Mouse (Mus musculus): ENCODE results near the gene Ghrh. TPM values are rescaled to one million over a fixed set of nuclear protein-coding genes. Genes with fewer than 3 reads are reported as not detected.

The Ghrh gene
- polyA plus RNA-seq, 1 experiment from 2014 or later = not detected

DNA sequence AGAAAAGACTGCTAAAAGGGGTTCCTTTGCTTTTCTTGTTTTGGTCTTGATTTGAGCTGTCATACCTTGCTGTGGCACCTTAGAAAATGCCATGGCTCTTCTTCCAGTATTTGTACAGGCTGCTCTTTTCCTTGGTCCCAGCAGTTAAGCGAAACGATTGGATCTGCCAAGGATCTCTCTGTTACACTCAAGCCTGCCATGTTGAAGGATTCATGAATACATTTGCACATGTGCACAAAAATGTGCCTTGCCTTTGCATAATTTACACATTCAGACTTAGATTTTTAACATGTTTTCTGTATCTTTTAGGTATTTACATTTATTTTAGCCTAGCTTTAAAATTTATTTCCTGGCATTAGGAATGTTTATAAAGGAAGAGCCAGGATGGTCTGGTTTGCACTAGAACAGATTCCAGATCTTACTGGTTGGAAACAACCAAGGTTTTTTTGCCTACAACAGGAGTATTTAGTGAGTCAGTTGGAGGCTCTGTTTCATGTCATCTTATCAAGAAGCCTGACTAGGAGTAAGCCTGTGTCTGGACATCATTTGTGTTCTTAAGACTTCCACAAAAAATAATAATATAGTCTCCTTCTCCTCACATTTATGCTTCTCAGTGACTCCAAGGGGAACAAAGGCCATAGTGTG lies 38.9 kb downstream of the Ghrh start:
- H3K27ac ChIP-seq = no peak overlapping the region
- no peak overlapping the region for H3K4me3 ChIP-seq (replicated peaks; ENCODE audit: low read depth, low read length)
- H3K9me3 ChIP-seq (replicated peaks; ENCODE audit: low read length) = no peaks in the 10 kb centered on the region
- H3K4me1 ChIP-seq (replicated peaks; ENCODE audit: insufficient read depth, low read length) = no peaks in the 10 kb centered on the region
- WGBS = 87% methylated on average over 2 of the region's 2 CpGs
- no peak overlapping the region for H3K9ac ChIP-seq (ENCODE audit: low read depth, low read length)
- no peak for TF ChIP-seq CTCF (IDR thresholded peaks at IDR 0.05; ENCODE audit: low read depth)
- H3K27me3 ChIP-seq (ENCODE audit: insufficient read depth, low read length) = no peaks in the 10 kb centered on the region
- ATAC-seq (replicated peaks; ENCODE audit: low FRiP score, low read depth) (no peak), DNase-seq (ENCODE audit: low spot score) (no peak)
- H3K4me2 ChIP-seq (ENCODE audit: low read length) = no peak overlapping the region
- H3K36me3 ChIP-seq (ENCODE audit: insufficient read depth, low read length) = peaks cover 53% of the 10 kb centered on the region

GRCm38 (mm10) chr2:157307715-157308265 lies 39.5 kb downstream of the Ghrh start:
- Histone ChIP-seq H3K36me3 (ENCODE audit: insufficient read depth, low read length) (peaks cover 53% of the 10 kb centered on the region), H3K9ac (ENCODE audit: low read depth, low read length) (no peak overlapping the region), H3K4me1 (replicated peaks; ENCODE audit: insufficient read depth, low read length) (no peaks in the 10 kb centered on the region), H3K27ac (no peak overlapping the region), H3K4me2 (ENCODE audit: low read length) (no peak overlapping the region), H3K4me3 (replicated peaks; ENCODE audit: low read depth, low read length) (no peak overlapping the region), H3K27me3 (ENCODE audit: insufficient read depth, low read length) (no peaks in the 10 kb centered on the region), H3K9me3 (replicated peaks; ENCODE audit: low read length) (no peaks in the 10 kb centered on the region)
- ATAC-seq (replicated peaks; ENCODE audit: low FRiP score, low read depth) (no peak), DNase-seq (ENCODE audit: low spot score) (no peak)
- TF ChIP-seq CTCF (IDR thresholded peaks at IDR 0.05; ENCODE audit: low read depth) = no peak
- WGBS = 86% methylated on average over 4 of the region's 4 CpGs

DNA sequence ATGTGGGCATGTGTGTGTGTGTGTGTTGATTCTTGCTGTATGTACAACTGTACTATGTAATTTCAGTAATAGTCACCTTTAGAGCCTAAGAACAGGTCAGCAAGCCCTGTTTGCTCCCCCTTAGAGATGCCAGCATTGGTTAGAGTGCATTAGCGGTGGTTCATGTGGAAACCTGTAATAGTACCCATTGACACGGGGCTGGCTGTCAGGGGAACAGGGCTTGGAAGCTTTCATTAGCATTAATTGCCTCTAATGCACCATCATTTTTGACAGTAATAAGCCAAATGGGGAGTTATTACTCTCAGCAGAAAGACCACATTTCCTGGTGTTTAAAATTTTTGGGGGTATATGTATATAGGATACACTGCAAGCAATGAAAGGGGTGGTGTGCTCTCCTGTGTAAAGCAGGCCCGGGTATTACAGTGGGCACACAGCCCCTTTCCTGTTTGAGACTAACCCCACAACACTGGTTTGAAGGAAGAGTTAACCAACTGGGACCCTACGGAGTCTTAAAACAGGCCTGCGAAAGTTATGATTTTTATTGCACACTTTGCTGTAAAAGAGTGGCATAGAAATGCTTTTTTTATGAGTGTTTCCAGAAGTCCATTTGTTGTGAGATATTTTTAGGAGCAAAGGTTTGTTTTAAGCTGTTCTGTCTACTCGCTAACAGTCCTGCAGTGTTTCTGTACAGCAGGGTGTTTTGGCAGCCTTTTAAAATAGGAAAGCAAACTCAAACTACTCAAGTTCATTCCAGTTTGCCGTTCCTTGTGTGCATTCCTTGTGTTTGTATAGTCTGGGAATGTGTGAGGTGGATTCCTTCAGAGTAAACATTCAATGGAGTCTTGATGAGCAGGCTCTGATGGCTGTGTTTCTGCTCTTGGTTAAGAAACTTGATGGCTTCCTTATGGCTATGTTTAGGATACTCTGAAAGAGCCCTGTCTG lies 40.9 kb downstream of the Ghrh start:
- Histone ChIP-seq H3K36me3 (ENCODE audit: insufficient read depth, low read length) (peaks cover 47% of the 10 kb centered on the region; the same call in 1 of the 2 replicates), H3K4me3 (replicated peaks; ENCODE audit: low read depth, low read length) (no peak overlapping the region), H3K27ac (no peak overlapping the region), H3K9me3 (replicated peaks; ENCODE audit: low read length) (no peaks in the 10 kb centered on the region), H3K4me2 (ENCODE audit: low read length) (no peak overlapping the region), H3K27me3 (ENCODE audit: insufficient read depth, low read length) (no peaks in the 10 kb centered on the region), H3K4me1 (replicated peaks; ENCODE audit: insufficient read depth, low read length) (no peaks in the 10 kb centered on the region), H3K9ac (ENCODE audit: low read depth, low read length) (no peak overlapping the region)
- DNase-seq (ENCODE audit: low spot score) = peak; percentile 14
- 71% methylated on average over 7 of the region's 7 CpGs for WGBS
- ATAC-seq (replicated peaks; ENCODE audit: low FRiP score, low read depth) = no peak
- no peak for TF ChIP-seq CTCF (IDR thresholded peaks at IDR 0.05; ENCODE audit: low read depth)

DNA sequence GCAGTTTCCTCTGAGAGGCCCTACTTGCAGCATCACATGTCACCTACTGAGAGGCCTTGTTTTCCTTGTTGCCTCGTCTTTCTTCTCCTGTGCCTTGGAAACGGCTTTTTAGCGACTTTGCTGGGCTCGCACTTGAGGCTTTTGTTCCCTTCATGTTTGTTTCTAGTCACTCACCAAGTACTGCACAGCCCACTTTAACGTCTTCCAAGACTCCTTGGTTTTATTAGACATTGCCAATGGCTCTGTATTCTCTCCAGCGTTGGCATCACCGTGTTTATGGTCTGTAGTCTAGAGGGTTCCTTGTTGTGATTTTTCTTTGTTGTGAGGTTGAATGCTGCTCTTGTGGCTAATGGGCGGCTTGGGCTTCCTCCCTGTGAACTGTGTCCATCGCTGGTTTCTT lies 44.2 kb downstream of the Ghrh start:
- no peak overlapping the region for H3K4me3 ChIP-seq (replicated peaks; ENCODE audit: low read depth, low read length)
- WGBS = 61% methylated on average over 9 of the region's 9 CpGs

DNA sequence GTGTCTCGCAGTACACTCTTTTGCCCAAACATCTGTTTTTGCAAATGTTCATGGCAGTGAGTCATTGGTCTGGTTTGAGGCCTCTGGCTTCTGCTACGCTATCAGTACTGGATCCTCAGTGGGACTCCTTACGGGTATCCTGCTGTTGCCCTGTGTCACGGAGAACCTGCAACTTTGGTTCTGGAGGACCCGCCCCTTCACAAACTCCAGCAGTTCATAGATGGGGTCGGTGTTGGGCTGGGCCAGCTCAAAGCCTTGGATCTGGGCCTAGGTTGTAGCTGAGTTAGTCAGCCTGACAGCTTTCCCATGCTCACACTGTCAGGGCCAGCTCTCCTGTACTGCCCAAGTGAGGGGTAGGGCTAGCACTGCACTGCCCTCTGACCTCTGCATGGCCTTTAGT lies 47.3 kb downstream of the Ghrh start:
- no peaks in the 10 kb centered on the region for H3K4me1 ChIP-seq (replicated peaks; ENCODE audit: insufficient read depth, low read length)
- H3K27ac ChIP-seq = no peak overlapping the region

More for the DNA sequence above, 44.2 kb downstream of the Ghrh start:
- Histone ChIP-seq H3K9me3 (replicated peaks; ENCODE audit: low read length) (no peaks in the 10 kb centered on the region), H3K4me2 (ENCODE audit: low read length) (no peak overlapping the region), H3K27me3 (ENCODE audit: insufficient read depth, low read length) (no peaks in the 10 kb centered on the region), H3K4me1 (replicated peaks; ENCODE audit: insufficient read depth, low read length) (no peaks in the 10 kb centered on the region), H3K9ac (ENCODE audit: low read depth, low read length) (no peak overlapping the region), H3K27ac (no peak overlapping the region), H3K36me3 (ENCODE audit: insufficient read depth, low read length) (peaks cover 50% of the 10 kb centered on the region)
- no peak for DNase-seq (ENCODE audit: low spot score)
- ATAC-seq (replicated peaks; ENCODE audit: low FRiP score, low read depth) = no peak
- no peak for TF ChIP-seq CTCF (IDR thresholded peaks at IDR 0.05; ENCODE audit: low read depth)

DNA sequence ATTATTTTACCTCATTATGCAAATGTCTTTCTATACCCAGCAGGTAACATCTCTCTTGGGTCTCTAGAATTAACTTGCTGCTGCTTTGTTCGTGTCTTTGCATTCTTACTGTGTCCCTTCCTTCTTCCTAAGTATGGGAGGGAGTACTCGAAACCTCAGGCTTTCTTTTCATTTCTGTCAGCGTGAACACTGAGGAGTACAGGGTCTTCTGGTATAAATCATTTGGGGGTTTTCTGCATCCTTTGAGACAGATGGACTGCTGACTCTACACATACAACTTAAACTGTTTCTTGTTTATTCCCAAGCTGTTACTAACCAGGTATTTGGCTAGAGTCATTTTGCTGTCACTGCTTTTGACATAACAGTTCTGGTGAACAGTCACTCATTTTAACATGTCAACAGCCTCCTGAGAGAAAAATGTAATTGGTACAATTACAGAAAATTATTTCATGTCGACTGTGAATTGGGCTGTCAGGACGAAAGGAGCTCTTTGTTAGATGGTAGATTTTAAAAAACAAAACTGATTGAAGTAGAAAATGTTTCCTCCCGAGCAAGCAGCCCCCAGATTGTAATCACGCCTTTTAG lies 51.1 kb downstream of the Ghrh start:
- Histone ChIP-seq H3K4me1 (replicated peaks; ENCODE audit: insufficient read depth, low read length) (no peaks in the 10 kb centered on the region), H3K9me3 (replicated peaks; ENCODE audit: low read length) (no peaks in the 10 kb centered on the region), H3K9ac (ENCODE audit: low read depth, low read length) (no peak overlapping the region), H3K4me3 (replicated peaks; ENCODE audit: low read depth, low read length) (no peak overlapping the region), H3K4me2 (ENCODE audit: low read length) (no peak overlapping the region), H3K27me3 (ENCODE audit: insufficient read depth, low read length) (no peaks in the 10 kb centered on the region), H3K27ac (no peak overlapping the region), H3K36me3 (ENCODE audit: insufficient read depth, low read length) (peaks cover 60% of the 10 kb centered on the region)
- TF ChIP-seq CTCF (IDR thresholded peaks at IDR 0.05; ENCODE audit: low read depth) = no peak
- DNase-seq (ENCODE audit: low spot score) = no peak
- ATAC-seq (replicated peaks; ENCODE audit: low FRiP score, low read depth) = no peak
- WGBS = 65% methylated on average over 7 of the region's 7 CpGs

More for the DNA sequence above, 47.3 kb downstream of the Ghrh start:
- Histone ChIP-seq H3K27me3 (ENCODE audit: insufficient read depth, low read length) (no peaks in the 10 kb centered on the region), H3K4me2 (ENCODE audit: low read length) (no peak overlapping the region), H3K4me3 (replicated peaks; ENCODE audit: low read depth, low read length) (no peak overlapping the region), H3K36me3 (ENCODE audit: insufficient read depth, low read length) (peaks cover 58% of the 10 kb centered on the region), H3K9ac (ENCODE audit: low read depth, low read length) (no peak overlapping the region), H3K9me3 (replicated peaks; ENCODE audit: low read length) (no peaks in the 10 kb centered on the region)
- TF ChIP-seq CTCF (IDR thresholded peaks at IDR 0.05; ENCODE audit: low read depth) = no peak
- no peak for ATAC-seq (replicated peaks; ENCODE audit: low FRiP score, low read depth)
- WGBS = 92% methylated on average over 6 of the region's 6 CpGs
- no peak for DNase-seq (ENCODE audit: low spot score)

Data from kidney, postnatal 0 days (tissue).